Mouse (Mus musculus) small intestine, adult 2 months (tissue): Measurements from ENCODE around the gene Grb2. TPM values are rescaled to one million over a fixed set of nuclear protein-coding genes. Genes with fewer than 3 reads are reported as not detected.
A peak's percentile ranks its signal among the peaks of the same experiment; 100 is the strongest.

Experiments used
- H3K27ac ChIP-seq: fragments of 200-500 bp; 2 replicates; pipeline ENCODE4 v1.5.1; 2012; ENCODE audit warnings: low read depth, low read length, control low read depth, inconsistent platforms; ENCODE audit not compliant: insufficient read depth
- H3K27me3 ChIP-seq: fragments of 200-500 bp; 2 replicates; pipeline ENCODE4 v1.6.1; 2012; ENCODE audit warnings: mild to moderate bottlenecking, moderate library complexity, low read length, inconsistent platforms; ENCODE audit not compliant: control insufficient read depth, insufficient read depth
- H3K36me3 ChIP-seq: fragments of 200-500 bp; 2 replicates; pipeline ENCODE4 v1.6.1; 2012; ENCODE audit warnings: mild to moderate bottlenecking, low read length, control low read depth, inconsistent platforms; ENCODE audit not compliant: control insufficient read depth, insufficient read depth
- H3K4me1 ChIP-seq: fragments of 200-500 bp; 2 replicates; pipeline ENCODE4 v1.6.1; 2012; ENCODE audit warnings: low read length, inconsistent platforms, mixed read lengths; ENCODE audit not compliant: control insufficient read depth, insufficient read depth, insufficient read length
- H3K4me3 ChIP-seq: fragments of 200-500 bp; 2 replicates; pipeline ENCODE4 v1.5.1; 2012; ENCODE audit warnings: low read depth, mild to moderate bottlenecking, control low read depth, inconsistent platforms, low read length, moderate library complexity
- CTCF ChIP-seq: fragments of 200-500 bp; IDR thresholded peaks from 2 replicates; pipeline ENCODE4 v1.5.1; 2012; ENCODE audit warnings: low read depth, mild to moderate bottlenecking, control low read depth, inconsistent platforms, low read length, moderate library complexity, mixed read lengths; ENCODE audit not compliant: insufficient replicate concordance, insufficient read length; ENCODE audit errors: extremely low read depth
- POLR2A ChIP-seq: fragments of 200-500 bp; IDR thresholded peaks from 2 replicates; pipeline ENCODE4 v1.6.1; 2012; ENCODE audit warnings: low read depth, mild to moderate bottlenecking, control low read depth, inconsistent platforms, low read length, moderate library complexity
- WGBS: fragments of 180-500 bp; shearing (Covaris S2); methylation state at CpG from one replicate; pipeline ENCODE4 v1.1.7; 2018; 5-methylcytosine and 5-hydroxymethylcytosine counted together
- polyA plus RNA-seq: library from polyadenylated mRNA; depleted of rRNA; stranded (reverse); fragments of >200 nt; gene quantifications from 2 replicates; pipeline ENCODE4 v1.2.3, GENCODE M21; 2012

Gene Grb2
- polyA plus RNA-seq, 1 experiment = 34.8 TPM

- 85% methylated on average over 10 of the region's 10 CpGs for WGBS
- no peak overlapping the region for H3K27ac ChIP-seq
- no peak overlapping the region for H3K4me3 ChIP-seq
These were observed 1.8 kb downstream of the Grb2 start for GRCm38 (mm10) chr11:115706584-115706983.

GRCm38 (mm10) chr11:115705561-115705960, 2.8 kb downstream of the Grb2 start:
- Histone ChIP-seq H3K27me3 (no peaks in the 10 kb centered on the region), H3K4me3 (no peak overlapping the region), H3K36me3 (no peaks in the 10 kb centered on the region), H3K27ac (peak overlapping the region; percentile 28; the same call in 1 of the 2 replicates), H3K4me1 (peaks cover 3% of the 10 kb centered on the region; the same call in 1 of the 2 replicates)
- TF ChIP-seq CTCF = no peak
- TF ChIP-seq POLR2A = no peak
- WGBS = 74% methylated on average over 2 of the region's 2 CpGs

More at GRCm38 (mm10) chr11:115706584-115706983, 1.8 kb downstream of the Grb2 start:
- no peaks in the 10 kb centered on the region for H3K27me3 ChIP-seq
- no peak for TF ChIP-seq CTCF
- no peak for TF ChIP-seq POLR2A
- no peaks in the 10 kb centered on the region for H3K36me3 ChIP-seq
- peaks cover 3% of the 10 kb centered on the region; the same call in 1 of the 2 replicates for H3K4me1 ChIP-seq

- 79% methylated on average over 10 of the region's 10 CpGs for WGBS
- no peaks in the 10 kb centered on the region for H3K27me3 ChIP-seq
- H3K4me3 ChIP-seq = no peak overlapping the region
- H3K4me1 ChIP-seq = peaks cover 5% of the 10 kb centered on the region; the same call in 1 of the 2 replicates
- H3K27ac ChIP-seq = no peak overlapping the region
- H3K36me3 ChIP-seq = no peaks in the 10 kb centered on the region
- no peak for TF ChIP-seq CTCF
- TF ChIP-seq POLR2A = no peak
These were observed 3.7 kb downstream of the Grb2 start for GRCm38 (mm10) chr11:115704648-115705047.

- no peaks in the 10 kb centered on the region for H3K36me3 ChIP-seq
- WGBS = 81% methylated on average over 2 of the region's 2 CpGs
- peaks cover 12% of the 10 kb centered on the region; the same call in 1 of the 2 replicates for H3K4me1 ChIP-seq
- TF ChIP-seq POLR2A = no peak
- no peak for TF ChIP-seq CTCF
- H3K27ac ChIP-seq = no peak overlapping the region
- no peaks in the 10 kb centered on the region for H3K27me3 ChIP-seq
- H3K4me3 ChIP-seq = no peak overlapping the region
These were observed 4.9 kb downstream of the Grb2 start for GRCm38 (mm10) chr11:115703466-115703865.

- H3K4me3 ChIP-seq = peak overlapping the region; percentile 81
- H3K36me3 ChIP-seq = peaks cover 8% of the 10 kb centered on the region
- H3K27me3 ChIP-seq = no peaks in the 10 kb centered on the region
- 12% methylated on average over 17 of the region's 17 CpGs for WGBS
- peaks cover 25% of the 10 kb centered on the region for H3K4me1 ChIP-seq
- TF ChIP-seq CTCF = peak; percentile 43; the same call in 1 of the 2 replicates
- TF ChIP-seq POLR2A = peak; percentile 37; the same call in 1 of the 2 replicates
- H3K27ac ChIP-seq = peak overlapping the region; percentile 67
These were observed 9.2 kb downstream of the Grb2 start for GRCm38 (mm10) chr11:115698986-115699728.

- Histone ChIP-seq H3K36me3 (peaks cover 8% of the 10 kb centered on the region), H3K27ac (peak overlapping the region; percentile 63), H3K4me1 (peaks cover 25% of the 10 kb centered on the region), H3K27me3 (no peaks in the 10 kb centered on the region), H3K4me3 (no peak overlapping the region)
- WGBS = 69% methylated on average over 3 of the region's 3 CpGs
- TF ChIP-seq CTCF (no peak), POLR2A (no peak)
These were observed 10.7 kb downstream of the Grb2 start for GRCm38 (mm10) chr11:115697722-115698121.

- peaks cover 8% of the 10 kb centered on the region for H3K36me3 ChIP-seq
- H3K4me1 ChIP-seq = peaks cover 25% of the 10 kb centered on the region
- no peak overlapping the region for H3K4me3 ChIP-seq
- peak overlapping the region; percentile 63 for H3K27ac ChIP-seq
- 29% methylated on average over 2 of the region's 2 CpGs for WGBS
- no peak for TF ChIP-seq POLR2A
- TF ChIP-seq CTCF = no peak
- no peaks in the 10 kb centered on the region for H3K27me3 ChIP-seq
These were observed 11.3 kb downstream of the Grb2 start for GRCm38 (mm10) chr11:115697091-115697490.
